In genomic region chr6:73271546-73272091, GRCm38 (mm10) we compare ENCODE assay signal across 22 mouse cellular contexts. TPM values are rescaled to one million over a fixed set of nuclear protein-coding genes. Genes with fewer than 3 reads are reported as not detected.
DNase-seq lines count a peak whose midpoint lies in the region.
"Had no signal": no experiment of that assay in that cellular context is flagged by ENCODE, and none has a peak within 500 bp of the region (broad histone marks: within the 10 kb centered on the region; RNA-seq: fewer than 3 reads in every experiment).

No protein-coding gene starts in this region.

- no peaks in the 10 kb centered on the region for H3K27me3 ChIP-seq in heart, embryonic 10.5 days (ENCODE audit: insufficient read depth, poor library complexity, severe bottlenecking)
- H3K27me3 ChIP-seq: embryonic facial prominence, embryonic 12.5 days; forebrain, embryonic 12.5 days; hindbrain, embryonic 15.5 days; Patski had no signal

- H3K9me3 ChIP-seq in heart, embryonic 10.5 days: no peaks in the 10 kb centered on the region
- H3K9me3 ChIP-seq: embryonic facial prominence, embryonic 12.5 days; forebrain, embryonic 12.5 days; G1E; hindbrain, embryonic 15.5 days had no signal

- H3K4me1 ChIP-seq in heart, embryonic 10.5 days: no peaks in the 10 kb centered on the region
- H3K4me1 ChIP-seq in brown adipose tissue, adult 24 weeks (ENCODE audit: control insufficient read depth, insufficient read depth, insufficient read length, low read length): peaks cover 4% of the 10 kb centered on the region
- H3K4me1 ChIP-seq: embryonic facial prominence, embryonic 12.5 days; forebrain, embryonic 12.5 days; hindbrain, embryonic 15.5 days had no signal

- no peak overlapping the region for H3K27ac ChIP-seq in heart, embryonic 10.5 days
- peak overlapping the region; percentile 40 for H3K27ac ChIP-seq in brown adipose tissue, adult 24 weeks (replicated peaks; ENCODE audit: low read depth, low read length)
- H3K27ac ChIP-seq: embryonic facial prominence, embryonic 12.5 days; forebrain, embryonic 12.5 days; gastrocnemius, adult 2 months; hindbrain, embryonic 15.5 days; layer of hippocampus, adult 2 months; stomach, postnatal 0 days had no signal

- 67% methylated on average over 3 of the region's 3 CpGs for WGBS in heart, embryonic 10.5 days

- H3K36me3 ChIP-seq in heart, embryonic 10.5 days: peaks cover 89% of the 10 kb centered on the region

- peak; percentile 79 for DNase-seq in heart, adult 11 months
- no peak for DNase-seq in heart, embryonic 10.5 days (ENCODE audit: low spot score)
- peak; percentile 41 for DNase-seq in lung, postnatal 14 days
- no peak for DNase-seq in kidney, postnatal 14 days
- no peak for DNase-seq in thymus, postnatal 0 days (ENCODE audit: low spot score)
- no peak for DNase-seq in urinary bladder, postnatal 25 days (ENCODE audit: low spot score)
- DNase-seq: gastrocnemius, adult 2 months; kidney, adult 8-10 months; kidney, postnatal 25 days; layer of hippocampus, postnatal 36 days; right cerebral cortex, postnatal 14 days; thymus, postnatal 25 days had no signal

- H3K4me3 ChIP-seq in heart, embryonic 10.5 days: no peak overlapping the region
- no peak overlapping the region for H3K4me3 ChIP-seq in brown adipose tissue, adult 24 weeks (ENCODE audit: insufficient read depth, low read depth, low read length)
- H3K4me3 ChIP-seq: embryonic facial prominence, embryonic 12.5 days; erythroblast, embryonic 14.5 days; forebrain, embryonic 12.5 days; gastrocnemius, adult 2 months; hindbrain, embryonic 15.5 days; layer of hippocampus, adult 2 months had no signal

RNA-seq across cellular contexts. Expression of gene Suclg1, which starts 23.4 kb away (rescaled TPM):
- polyA plus RNA-seq in heart, embryonic 10.5 days (2016; fragmentation: Nextera tagmentation; extraction: Ambion mirVana): 241 and 269 TPM in 2 replicates
- 2,272 and 2,335 TPM in 2 replicates for polyA plus RNA-seq in brown adipose tissue, adult 24 weeks (2012; ENCODE audit: insufficient read depth, insufficient read length, missing spikeins)
- polyA plus RNA-seq in thymus, postnatal 0 days (2015; fragmentation: Nextera tagmentation; extraction: Ambion mirVana): 163 and 168 TPM in 2 replicates

RNA-seq across cellular contexts. Expression of gene Dnah6, which starts 50.2 kb away (rescaled TPM):
- 0.01 and 0.05 TPM in 2 replicates for polyA plus RNA-seq in heart, embryonic 10.5 days (2016; fragmentation: Nextera tagmentation; extraction: Ambion mirVana)
- polyA plus RNA-seq in brown adipose tissue, adult 24 weeks (2012; ENCODE audit: insufficient read depth, insufficient read length, missing spikeins): not detected in 2 replicates
- polyA plus RNA-seq in thymus, postnatal 0 days (2015; fragmentation: Nextera tagmentation; extraction: Ambion mirVana): 0.05 and 0.06 TPM in 2 replicates
- polyA plus RNA-seq: liver, adult 2 months had no signal

Comparison
In these comparisons a context has a peak if more than half of its experiments do, and no peak if none do; other contexts are left out.
1. DNase-seq: peak in heart, adult 11 months (single experiment) and lung, postnatal 14 days (single experiment); none in heart, embryonic 10.5 days (single experiment), kidney, postnatal 14 days (single experiment), thymus, postnatal 0 days (single experiment) and urinary bladder, postnatal 25 days (single experiment).